Mouse (Mus musculus) retina, postnatal 1 day (tissue): ENCODE data around the gene Eef2k.

ENCODE experiments used
- DNase-seq: peaks from one replicate; pipeline ENCODE4 v3.0.0-alpha.2; 2012

The Eef2k gene

DNA sequence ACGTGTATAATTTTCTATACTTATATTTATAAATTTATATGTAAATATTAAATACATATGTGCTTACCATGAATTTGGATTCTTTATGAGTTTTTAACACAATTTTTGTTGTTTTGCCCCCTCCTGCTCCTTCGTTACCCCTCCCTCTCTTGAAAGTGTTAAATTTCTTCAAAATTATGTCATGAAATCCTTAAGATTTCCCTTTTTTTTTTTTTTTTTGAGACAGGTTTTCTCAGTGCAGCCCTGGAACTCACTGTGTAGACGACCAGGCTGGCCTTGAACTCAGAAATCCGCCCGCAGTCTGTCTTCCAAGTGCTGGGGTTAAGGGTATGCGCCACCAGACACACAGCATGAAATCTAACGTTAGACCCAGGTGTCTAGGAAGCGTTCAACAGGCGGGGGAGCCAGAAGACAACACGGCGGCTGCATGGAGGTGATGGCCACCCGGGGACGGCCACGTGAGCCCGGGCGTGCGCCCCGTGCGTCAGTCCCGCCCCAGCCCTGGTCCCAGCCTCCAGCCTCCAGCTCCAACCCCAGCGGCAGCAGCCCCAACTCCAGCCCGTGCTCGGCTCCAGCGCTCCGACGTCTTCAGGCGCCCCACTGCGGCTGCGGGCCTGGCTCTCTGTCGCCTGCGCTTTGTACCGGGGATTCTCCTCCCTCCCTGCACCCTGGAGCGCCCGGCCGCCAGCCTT is at the start of gene Eef2k:
TSS of gene Eef2k (plus strand) at position 487 of the 692 bp plus-strand sequence.
- DNase-seq = peak; percentile 87

GRCm38 (mm10) chr7:120795544-120795943 is 47.1 kb upstream of the Eef2k start:
- no peak for DNase-seq

GRCm38 (mm10) chr7:120796369-120796768 is 46.3 kb upstream of the Eef2k start:
- DNase-seq = no peak

DNA sequence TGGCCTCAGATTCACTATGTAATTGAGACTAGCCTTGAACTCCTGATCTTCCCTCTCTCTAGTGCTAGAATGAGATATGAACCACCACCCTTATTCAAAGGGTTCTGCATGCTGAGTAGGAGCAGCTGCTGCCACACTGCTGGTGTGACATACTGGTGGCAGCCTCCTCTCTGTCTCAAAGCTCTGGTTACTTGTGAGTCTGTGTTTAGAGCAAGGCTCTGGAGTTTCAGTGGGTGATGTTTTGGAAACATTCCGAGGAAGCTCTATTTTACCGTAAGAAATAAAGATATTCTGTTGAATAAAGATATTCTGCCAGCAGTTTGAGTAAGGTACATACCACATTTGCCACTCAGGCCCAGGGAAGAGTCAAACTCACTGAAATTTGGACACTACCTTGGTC is 39.4 kb upstream of the Eef2k start:
- DNase-seq = no peak

- peak; percentile 8 for DNase-seq
Observed at GRCm38 (mm10) chr7:120809705-120810104, 32.9 kb upstream of the Eef2k start.

- no peak for DNase-seq
Observed at GRCm38 (mm10) chr7:120811834-120812415, 30.7 kb upstream of the Eef2k start, which contains the start of gene Gm5737. TSS of gene Gm5737 (plus strand) at chr7:120812365.

- DNase-seq = no peak
Observed at GRCm38 (mm10) chr7:120817552-120817951, 25.1 kb upstream of the Eef2k start.

- DNase-seq = no peak
Observed at GRCm38 (mm10) chr7:120819386-120819785, 23.2 kb upstream of the Eef2k start.

GRCm38 (mm10) chr7:120823248-120823647 is 19.4 kb upstream of the Eef2k start:
- peak; percentile 71 for DNase-seq

GRCm38 (mm10) chr7:120825097-120825496 is 17.5 kb upstream of the Eef2k start:
- no peak for DNase-seq

DNA sequence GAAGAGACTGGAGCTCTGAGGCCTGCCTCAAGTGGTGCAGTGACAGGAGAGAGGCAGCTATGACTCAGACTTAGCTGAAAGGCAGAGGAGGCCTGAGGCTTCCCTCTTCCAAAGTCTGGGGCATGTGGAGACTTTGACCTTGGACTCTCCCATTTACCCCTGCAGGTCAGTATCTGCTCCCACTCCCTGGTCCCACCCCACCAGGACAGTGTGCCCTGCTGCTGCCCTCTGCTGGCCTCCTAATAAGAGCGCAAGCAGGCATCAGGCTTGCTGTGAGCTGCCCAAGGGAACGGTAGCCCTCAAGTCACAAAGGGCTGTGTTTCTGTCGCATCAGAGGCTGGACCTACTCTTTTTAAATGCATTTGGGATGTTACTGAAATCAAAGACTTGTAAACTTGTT is 16.2 kb upstream of the Eef2k start:
- DNase-seq = peak; percentile 62

GRCm38 (mm10) chr7:120830431-120831381 is 11.9 kb upstream of the Eef2k start:
- peak; percentile 70 for DNase-seq

GRCm38 (mm10) chr7:120834426-120834825 is 8.2 kb upstream of the Eef2k start:
- no peak for DNase-seq

- peak; percentile 87 for DNase-seq
Observed at GRCm38 (mm10) chr7:120834863-120835372, 7.7 kb upstream of the Eef2k start.

- peak; percentile 97 for DNase-seq
Observed at GRCm38 (mm10) chr7:120835449-120836359, 6.9 kb upstream of the Eef2k start.

DNA sequence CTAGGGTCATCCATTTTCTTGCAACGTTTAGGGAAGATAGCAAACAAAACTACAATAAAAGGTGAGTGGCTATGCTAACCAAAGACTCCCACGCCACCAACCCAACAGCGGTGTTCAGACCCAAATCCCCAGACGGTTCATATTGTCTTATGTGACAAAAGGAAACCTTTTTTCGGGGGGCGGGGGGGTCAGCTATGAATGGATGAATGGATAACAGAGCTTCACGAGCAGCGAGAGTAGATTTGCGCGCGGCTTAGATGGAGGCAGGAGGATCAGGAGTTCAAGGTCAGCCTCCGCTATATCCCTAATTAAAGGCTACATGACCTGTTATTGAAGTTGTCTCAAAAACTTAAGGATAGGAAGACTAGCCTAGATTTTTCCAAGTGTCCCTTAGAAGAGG is 6.3 kb upstream of the Eef2k start:
- peak; percentile 80 for DNase-seq

DNA sequence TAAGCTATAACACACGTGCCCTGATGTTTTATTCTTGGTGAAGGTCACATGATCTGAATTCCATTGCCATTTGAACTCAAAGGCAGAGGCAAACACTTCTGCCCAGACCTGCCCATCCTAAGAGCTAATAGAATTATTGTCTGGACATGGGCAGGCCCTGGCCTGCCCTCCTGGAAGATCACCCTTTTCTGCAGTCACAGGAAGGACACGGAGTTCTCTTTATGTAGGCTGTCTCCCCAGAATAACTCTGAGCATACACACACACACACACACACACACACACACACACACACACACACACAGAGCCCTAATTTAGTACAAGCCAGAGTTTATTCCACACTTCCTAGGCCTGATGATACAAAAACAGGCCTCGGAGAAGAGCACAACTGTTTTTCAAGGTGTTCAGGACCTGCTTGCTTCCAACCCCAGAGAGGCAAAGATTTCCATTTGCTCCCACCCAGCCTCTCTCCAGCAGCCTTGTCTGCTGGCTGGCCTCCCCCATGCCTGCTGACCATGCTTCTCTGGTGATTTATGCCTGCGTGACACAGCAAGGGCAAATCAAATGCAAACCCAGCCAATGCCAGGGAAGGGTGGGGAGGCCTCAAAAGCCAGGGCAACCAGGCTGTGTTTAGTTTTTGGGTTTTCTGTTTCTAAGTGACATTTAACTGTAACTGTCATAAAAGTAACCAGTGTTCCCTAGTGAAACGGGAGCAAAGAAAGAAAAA is 4.0 kb upstream of the Eef2k start:
- DNase-seq = no peak

- no peak for DNase-seq
Observed at GRCm38 (mm10) chr7:120839786-120840185, 2.8 kb upstream of the Eef2k start.

- DNase-seq = peak; percentile 74
Observed at GRCm38 (mm10) chr7:120843037-120843621, 498 bp downstream of the Eef2k start.

DNA sequence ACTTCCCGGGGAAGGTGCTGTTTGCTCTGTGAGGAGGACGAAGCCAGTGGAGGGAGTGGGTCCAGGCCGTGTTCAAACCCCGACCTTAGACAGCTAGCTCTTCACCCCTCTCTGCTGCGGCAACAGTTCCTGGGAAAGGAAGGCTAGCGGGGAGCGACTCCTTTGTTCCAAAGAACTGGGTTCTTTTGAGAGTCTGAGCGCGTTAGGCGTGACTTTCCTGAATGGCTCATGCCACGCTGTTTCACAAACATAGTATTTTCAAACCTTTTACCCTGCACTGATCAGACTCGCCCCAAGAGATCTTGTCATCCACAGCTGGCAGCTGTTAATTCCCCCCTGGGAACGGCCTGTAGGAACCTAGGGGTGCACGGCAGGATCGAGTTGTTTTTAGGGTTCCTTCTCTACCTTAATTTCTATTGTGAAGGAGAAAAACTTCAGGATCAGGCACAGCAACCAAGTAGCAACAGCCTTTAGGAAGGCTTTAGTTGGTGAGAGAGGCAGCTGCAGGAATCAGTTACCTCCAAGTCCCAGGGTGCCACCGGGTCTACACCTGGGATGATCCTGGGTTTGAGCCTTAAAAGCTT is 1.3 kb downstream of the Eef2k start:
- no peak for DNase-seq

DNA sequence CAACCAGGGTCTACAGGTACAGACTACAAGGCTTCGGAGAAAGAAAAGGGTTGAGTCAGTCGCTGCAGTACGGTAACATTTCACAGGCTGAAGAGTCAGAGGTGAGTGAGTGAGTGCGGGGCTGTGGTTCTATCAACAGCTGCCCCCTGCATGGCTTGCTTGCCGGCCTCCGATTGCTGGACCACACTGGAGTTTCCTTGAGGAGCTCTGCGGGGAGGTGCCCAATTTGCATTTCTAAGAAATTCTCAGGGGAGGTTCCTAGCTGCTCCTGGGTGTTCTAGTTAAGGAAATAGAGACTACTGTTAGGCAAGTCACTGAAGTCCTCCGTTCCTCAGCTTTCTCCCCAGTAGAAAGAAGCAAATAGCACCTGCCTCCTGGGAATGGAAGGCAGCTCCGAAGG is 2.1 kb downstream of the Eef2k start:
- DNase-seq = no peak
